19 mouse cellular contexts compared by ENCODE assay signal in genomic region chr10:84119952-84120550, GRCm38 (mm10).
A peak's percentile ranks its signal among the peaks of the same experiment; 100 is the strongest.
DNase-seq lines count a peak whose midpoint lies in the region.
"Had no signal": no experiment of that assay in that cellular context is flagged by ENCODE, and none has a peak within 500 bp of the region (broad histone marks: within the 10 kb centered on the region; RNA-seq: fewer than 3 reads in every experiment).

No protein-coding gene starts in this region.

- no peaks in the 10 kb centered on the region for H3K9me3 ChIP-seq in heart, embryonic 10.5 days
- H3K9me3 ChIP-seq: forebrain, embryonic 13.5 days; liver, embryonic 13.5 days; lung, embryonic 15.5 days; midbrain, embryonic 13.5 days; stomach, embryonic 15.5 days had no signal

- no peaks in the 10 kb centered on the region for H3K27me3 ChIP-seq in heart, embryonic 10.5 days (ENCODE audit: insufficient read depth, poor library complexity, severe bottlenecking)
- H3K27me3 ChIP-seq: forebrain, embryonic 13.5 days; liver, embryonic 13.5 days; lung, embryonic 15.5 days; megakaryocyte, embryonic 14.5 days; midbrain, embryonic 13.5 days; stomach, embryonic 15.5 days had no signal

- H3K36me3 ChIP-seq in heart, embryonic 10.5 days = no peaks in the 10 kb centered on the region
- H3K36me3 ChIP-seq: liver, embryonic 13.5 days; lung, embryonic 15.5 days; midbrain, embryonic 13.5 days; stomach, embryonic 15.5 days had no signal

- WGBS in heart, embryonic 10.5 days = 86% methylated on average over 8 of the region's 8 CpGs

- no peak overlapping the region for H3K4me3 ChIP-seq in heart, embryonic 10.5 days
- H3K4me3 ChIP-seq: forebrain, embryonic 13.5 days; liver, embryonic 13.5 days; lung, embryonic 15.5 days; megakaryocyte, embryonic 14.5 days; midbrain, embryonic 13.5 days; stomach, embryonic 15.5 days had no signal

- peak; percentile 90 for DNase-seq in heart, adult 11 months
- no peak for DNase-seq in heart, embryonic 10.5 days (ENCODE audit: low spot score)
- DNase-seq in layer of hippocampus, adult 11-12 months (ENCODE audit: low spot score) = peak; percentile 21
- DNase-seq in layer of hippocampus, postnatal 25 days (ENCODE audit: extremely low spot score in 1 of 2, low spot score in 1 of 2) = no peak
- DNase-seq in right cerebral cortex, postnatal 10 days (ENCODE audit: low spot score in 2 of 2) = peak; percentile 51 to 56
- DNase-seq in right cerebral cortex, adult 2 months (ENCODE audit: low spot score in 2 of 2) = no peak
- DNase-seq in testis, postnatal 10 days (ENCODE audit: low spot score) = peak; percentile 64
- DNase-seq in embryo, embryonic 10 days (ENCODE audit: low spot score) = no peak
- DNase-seq: adrenal gland, postnatal 10 days; cerebellum, adult 8-10 months; cerebellum, postnatal 36 days; liver, embryonic 13.5 days; thymus, adult 2 months; thymus, postnatal 4 days had no signal

- H3K4me1 ChIP-seq in heart, embryonic 10.5 days = no peaks in the 10 kb centered on the region
- H3K4me1 ChIP-seq: forebrain, embryonic 13.5 days; liver, embryonic 13.5 days; lung, embryonic 15.5 days; megakaryocyte, embryonic 14.5 days; midbrain, embryonic 13.5 days; stomach, embryonic 15.5 days had no signal

- no peak overlapping the region for H3K27ac ChIP-seq in heart, embryonic 10.5 days
- H3K27ac ChIP-seq: forebrain, embryonic 13.5 days; liver, embryonic 13.5 days; lung, embryonic 15.5 days; midbrain, embryonic 13.5 days; stomach, embryonic 15.5 days had no signal

Comparison
In these comparisons a context has a peak if more than half of its experiments do, and no peak if none do; other contexts are left out.
1. DNase-seq: peak in heart, adult 11 months (single experiment), layer of hippocampus, adult 11-12 months (single experiment), right cerebral cortex, postnatal 10 days (2 of 2) and testis, postnatal 10 days (single experiment); none in heart, embryonic 10.5 days (single experiment), layer of hippocampus, postnatal 25 days (0 of 2), right cerebral cortex, adult 2 months (0 of 2) and embryo, embryonic 10 days (single experiment).